Mouse (Mus musculus): ENCODE measurements around the gene Hist1h4i. TPM values are rescaled to one million over a fixed set of nuclear protein-coding genes. Genes with fewer than 3 reads are reported as not detected.

The Hist1h4i gene
- polyA plus RNA-seq, 1 experiment from 2014 or later: 39.3 TPM

GRCm38 (mm10) chr13:22019934-22020835 lies 21.0 kb downstream of the Hist1h4i start:
- Histone ChIP-seq H3K9me3 (ENCODE audit: control insufficient read depth, low read length) (no peaks in the 10 kb centered on the region), H3K27me3 (replicated peaks; ENCODE audit: control insufficient read depth, insufficient read depth, low read length) (no peaks in the 10 kb centered on the region), H3K4me2 (peak overlapping the region; percentile 78), H3K9ac (ENCODE audit: low read depth, low read length) (peak overlapping the region; percentile 69), H3K4me3 (ENCODE audit: low read depth, low read length) (peak overlapping the region; percentile 57), H3K4me1 (replicated peaks; ENCODE audit: control insufficient read depth, insufficient read depth, low read length) (peaks cover 7% of the 10 kb centered on the region; the same call in 1 of the 2 replicates), H3K36me3 (ENCODE audit: control insufficient read depth, insufficient read depth, low read length) (no peaks in the 10 kb centered on the region), H3K27ac (ENCODE audit: low read depth, low read length) (0 out of 2 replicates have a peak overlapping the region, but pooled peaks have one; percentile 11)
- under 1% methylated on average over 44 of the region's 44 CpGs for WGBS
- DNase-seq (ENCODE audit: low spot score) (peak; percentile 55), ATAC-seq (replicated peaks; ENCODE audit: low FRiP score) (peak; percentile 74)

- no peak overlapping the region for H3K27ac ChIP-seq (ENCODE audit: low read depth, low read length)
- H3K9me3 ChIP-seq (ENCODE audit: control insufficient read depth, low read length): no peaks in the 10 kb centered on the region
- ATAC-seq (replicated peaks; ENCODE audit: low FRiP score) (peak; percentile 86), DNase-seq (ENCODE audit: low spot score) (peak; percentile 91)
- H3K27me3 ChIP-seq (replicated peaks; ENCODE audit: control insufficient read depth, insufficient read depth, low read length): peaks cover 31% of the 10 kb centered on the region
- H3K4me2 ChIP-seq: peak overlapping the region; percentile 68
- peaks cover 10% of the 10 kb centered on the region; the same call in 1 of the 2 replicates for H3K4me1 ChIP-seq (replicated peaks; ENCODE audit: control insufficient read depth, insufficient read depth, low read length)
- WGBS: 14% methylated on average over 27 of the region's 27 CpGs
- peak overlapping the region; percentile 29 for H3K4me3 ChIP-seq (ENCODE audit: low read depth, low read length)
- H3K36me3 ChIP-seq (ENCODE audit: control insufficient read depth, insufficient read depth, low read length): no peaks in the 10 kb centered on the region
- no peak overlapping the region for H3K9ac ChIP-seq (ENCODE audit: low read depth, low read length)
Observed at GRCm38 (mm10) chr13:22015479-22016450, 25.4 kb downstream of the Hist1h4i start.

GRCm38 (mm10) chr13:22014411-22014845 lies 26.7 kb downstream of the Hist1h4i start:
- peak overlapping the region; percentile 68 for H3K4me2 ChIP-seq
- H3K4me1 ChIP-seq (replicated peaks; ENCODE audit: control insufficient read depth, insufficient read depth, low read length): peaks cover 10% of the 10 kb centered on the region; the same call in 1 of the 2 replicates
- no peak overlapping the region for H3K9ac ChIP-seq (ENCODE audit: low read depth, low read length)
- H3K9me3 ChIP-seq (ENCODE audit: control insufficient read depth, low read length): no peaks in the 10 kb centered on the region
- no peak for ATAC-seq (replicated peaks; ENCODE audit: low FRiP score)
- peak overlapping the region; percentile 29 for H3K4me3 ChIP-seq (ENCODE audit: low read depth, low read length)
- peaks cover 44% of the 10 kb centered on the region for H3K27me3 ChIP-seq (replicated peaks; ENCODE audit: control insufficient read depth, insufficient read depth, low read length)
- no peak overlapping the region for H3K27ac ChIP-seq (ENCODE audit: low read depth, low read length)
- DNase-seq (ENCODE audit: low spot score): peak; percentile 60
- 3% methylated on average over 17 of the region's 17 CpGs for WGBS
- H3K36me3 ChIP-seq (ENCODE audit: control insufficient read depth, insufficient read depth, low read length): no peaks in the 10 kb centered on the region

DNA sequence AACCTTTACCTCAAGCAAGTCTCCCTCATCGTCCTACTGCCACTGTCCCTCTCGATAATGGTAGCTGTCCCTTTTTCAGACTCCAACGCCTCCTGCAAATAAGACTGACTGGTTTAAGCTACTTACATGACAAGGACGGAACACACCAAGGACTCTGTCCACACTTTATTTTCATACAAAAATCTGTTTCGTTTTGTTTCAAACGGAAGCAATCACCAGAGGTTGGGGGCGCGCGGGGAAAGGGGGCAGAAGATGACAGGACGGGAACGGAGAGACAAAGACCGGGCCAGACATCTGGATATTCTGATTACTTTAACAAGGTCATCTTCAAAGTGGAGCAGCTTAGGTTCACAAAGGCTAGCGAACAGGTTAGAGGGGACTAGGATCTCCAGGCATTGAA lies 27.4 kb downstream of the Hist1h4i start:
- peaks cover 10% of the 10 kb centered on the region; the same call in 1 of the 2 replicates for H3K4me1 ChIP-seq (replicated peaks; ENCODE audit: control insufficient read depth, insufficient read depth, low read length)
- H3K36me3 ChIP-seq (ENCODE audit: control insufficient read depth, insufficient read depth, low read length): no peaks in the 10 kb centered on the region
- peak overlapping the region; percentile 29 for H3K4me3 ChIP-seq (ENCODE audit: low read depth, low read length)
- ATAC-seq (replicated peaks; ENCODE audit: low FRiP score): no peak
- no peak overlapping the region for H3K9ac ChIP-seq (ENCODE audit: low read depth, low read length)
- H3K27me3 ChIP-seq (replicated peaks; ENCODE audit: control insufficient read depth, insufficient read depth, low read length): peaks cover 51% of the 10 kb centered on the region
- no peaks in the 10 kb centered on the region for H3K9me3 ChIP-seq (ENCODE audit: control insufficient read depth, low read length)
- peak overlapping the region; percentile 68 for H3K4me2 ChIP-seq
- no peak overlapping the region for H3K27ac ChIP-seq (ENCODE audit: low read depth, low read length)
- peak; percentile 32 for DNase-seq (ENCODE audit: low spot score)
- WGBS: 20% methylated on average over 13 of the region's 13 CpGs

DNA sequence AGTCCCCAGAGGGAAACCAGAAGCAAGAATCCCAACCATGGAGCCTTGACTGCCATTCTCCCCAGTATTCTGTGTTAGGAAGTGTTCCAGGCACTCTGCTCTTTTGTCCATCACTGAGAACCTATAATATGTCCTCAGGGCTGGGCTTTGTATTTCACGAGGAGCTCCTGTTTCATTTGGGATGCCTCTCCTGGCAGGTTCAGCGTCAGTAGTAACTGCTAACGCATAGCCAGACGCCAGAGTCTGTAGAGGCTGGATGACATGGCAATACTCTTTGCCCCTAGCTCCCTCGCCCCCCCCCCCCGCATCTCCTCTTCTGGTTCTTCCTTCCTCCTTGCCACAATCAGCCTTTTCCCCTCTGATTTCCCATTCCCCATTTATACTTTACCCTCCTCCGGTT lies 31.5 kb downstream of the Hist1h4i start, which contains the start of gene Prss16:
Gene Prss16 (minus strand): TSS at position 101 of the 400 bp plus-strand sequence.
- no peak for ATAC-seq (replicated peaks; ENCODE audit: low FRiP score)

GRCm38 (mm10) chr13:22008707-22009106 lies 32.5 kb downstream of the Hist1h4i start:
- Histone ChIP-seq H3K4me2 (no peak overlapping the region), H3K4me1 (replicated peaks; ENCODE audit: control insufficient read depth, insufficient read depth, low read length) (peaks cover 12% of the 10 kb centered on the region; the same call in 1 of the 2 replicates), H3K27ac (ENCODE audit: low read depth, low read length) (no peak overlapping the region), H3K9me3 (ENCODE audit: control insufficient read depth, low read length) (no peaks in the 10 kb centered on the region), H3K9ac (ENCODE audit: low read depth, low read length) (no peak overlapping the region), H3K27me3 (replicated peaks; ENCODE audit: control insufficient read depth, insufficient read depth, low read length) (peaks cover 91% of the 10 kb centered on the region), H3K4me3 (ENCODE audit: low read depth, low read length) (no peak overlapping the region), H3K36me3 (ENCODE audit: control insufficient read depth, insufficient read depth, low read length) (no peaks in the 10 kb centered on the region)
- WGBS: 85% methylated on average over 3 of the region's 3 CpGs
- no peak for ATAC-seq (replicated peaks; ENCODE audit: low FRiP score)
- DNase-seq (ENCODE audit: low spot score): no peak

More for the DNA sequence above, 31.5 kb downstream of the Hist1h4i start, which contains the start of gene Prss16:
- WGBS: 26% methylated on average over 6 of the region's 7 CpGs
- no peak within 1 kb of the TSS for H3K9ac ChIP-seq (ENCODE audit: low read depth, low read length)
- no peak within 1 kb of the TSS for H3K4me2 ChIP-seq
- H3K9me3 ChIP-seq (ENCODE audit: control insufficient read depth, low read length): no peaks in the 10 kb centered on the region
- no peak within 1 kb of the TSS for H3K4me3 ChIP-seq (ENCODE audit: low read depth, low read length)
- DNase-seq (ENCODE audit: low spot score): no peak
- peaks cover 16% of the 10 kb centered on the region; the same call in 1 of the 2 replicates for H3K4me1 ChIP-seq (replicated peaks; ENCODE audit: control insufficient read depth, insufficient read depth, low read length)
- H3K36me3 ChIP-seq (ENCODE audit: control insufficient read depth, insufficient read depth, low read length): no peaks in the 10 kb centered on the region
- peaks cover 90% of the 10 kb centered on the region for H3K27me3 ChIP-seq (replicated peaks; ENCODE audit: control insufficient read depth, insufficient read depth, low read length)
- H3K27ac ChIP-seq (ENCODE audit: low read depth, low read length): no peak within 1 kb of the TSS

DNA sequence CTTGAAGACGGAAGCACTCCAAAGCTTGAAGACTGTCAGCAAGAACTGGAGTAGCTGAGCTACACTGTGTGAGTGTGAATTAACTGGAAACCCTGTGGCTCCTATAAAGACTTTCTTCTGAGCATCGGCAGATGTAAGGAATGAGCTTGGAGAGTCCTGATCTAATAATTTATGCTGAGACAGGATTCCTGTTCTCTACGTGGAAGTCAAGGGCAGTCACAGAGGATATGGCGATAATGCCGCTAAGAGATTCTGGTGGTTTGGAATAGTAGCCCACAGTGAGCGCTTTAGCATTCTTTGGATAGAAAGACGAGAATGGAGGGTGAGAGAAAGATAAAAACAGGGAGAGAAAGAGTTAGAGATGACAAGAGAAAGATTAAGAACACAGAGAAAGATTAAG lies 33.3 kb downstream of the Hist1h4i start:
- Histone ChIP-seq H3K9me3 (ENCODE audit: control insufficient read depth, low read length) (no peaks in the 10 kb centered on the region), H3K27me3 (replicated peaks; ENCODE audit: control insufficient read depth, insufficient read depth, low read length) (peaks cover 93% of the 10 kb centered on the region), H3K4me2 (no peak overlapping the region), H3K4me3 (ENCODE audit: low read depth, low read length) (no peak overlapping the region), H3K4me1 (replicated peaks; ENCODE audit: control insufficient read depth, insufficient read depth, low read length) (peaks cover 10% of the 10 kb centered on the region; the same call in 1 of the 2 replicates), H3K36me3 (ENCODE audit: control insufficient read depth, insufficient read depth, low read length) (no peaks in the 10 kb centered on the region), H3K9ac (ENCODE audit: low read depth, low read length) (no peak overlapping the region), H3K27ac (ENCODE audit: low read depth, low read length) (no peak overlapping the region)
- 56% methylated on average over 7 of the region's 7 CpGs for WGBS
- DNase-seq (ENCODE audit: low spot score) (no peak), ATAC-seq (replicated peaks; ENCODE audit: low FRiP score) (no peak)

DNA sequence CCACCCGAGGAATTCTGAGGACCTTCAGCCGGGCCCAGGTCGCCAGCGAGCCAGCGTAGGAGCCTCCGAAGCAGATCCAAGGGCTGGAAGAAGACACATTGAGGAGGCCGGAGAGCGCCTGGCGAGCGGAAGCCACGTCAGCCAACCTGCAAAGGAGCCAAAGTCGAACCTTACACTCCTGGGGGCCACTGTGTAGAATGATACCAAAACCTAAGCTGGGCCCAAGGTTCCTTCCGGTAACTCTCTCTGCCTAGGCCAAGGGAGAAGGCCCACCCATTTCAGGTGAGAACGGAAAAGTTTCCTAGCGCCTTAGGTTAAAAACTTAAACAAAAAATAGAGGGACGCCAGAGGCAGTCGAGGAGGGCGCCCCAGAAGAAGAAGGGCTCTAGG lies 34.0 kb downstream of the Hist1h4i start:
- DNase-seq (ENCODE audit: low spot score): no peak
- H3K9me3 ChIP-seq (ENCODE audit: control insufficient read depth, low read length): no peaks in the 10 kb centered on the region
- H3K9ac ChIP-seq (ENCODE audit: low read depth, low read length): no peak overlapping the region
- no peak overlapping the region for H3K27ac ChIP-seq (ENCODE audit: low read depth, low read length)
- H3K36me3 ChIP-seq (ENCODE audit: control insufficient read depth, insufficient read depth, low read length): no peaks in the 10 kb centered on the region
- WGBS: 5% methylated on average over 18 of the region's 18 CpGs
- ATAC-seq (replicated peaks; ENCODE audit: low FRiP score): no peak
- H3K4me1 ChIP-seq (replicated peaks; ENCODE audit: control insufficient read depth, insufficient read depth, low read length): peaks cover 10% of the 10 kb centered on the region; the same call in 1 of the 2 replicates
- H3K4me3 ChIP-seq (ENCODE audit: low read depth, low read length): peak overlapping the region; percentile 67
- peak overlapping the region; percentile 98 for H3K4me2 ChIP-seq
- H3K27me3 ChIP-seq (replicated peaks; ENCODE audit: control insufficient read depth, insufficient read depth, low read length): peaks cover 92% of the 10 kb centered on the region
